Mouse (Mus musculus): ENCODE measurements at regions not wholly inside any gene's neighbourhood (a gene's known extent, or its start where the extent isn't known, plus 50 kb on each side); places are given as distances from the start of the nearest gene placed in this dataset.

- WGBS: 58% methylated on average over 6 of the region's 6 CpGs
- Histone ChIP-seq H3K4me1 (no peaks in the 10 kb centered on the region), H3K4me3 (no peak overlapping the region), H3K36me3 (no peaks in the 10 kb centered on the region), H3K4me2 (no peak overlapping the region), H3K9me3 (no peaks in the 10 kb centered on the region), H3K27ac (replicated peaks) (no peak overlapping the region), H3K27me3 (replicated peaks) (no peaks in the 10 kb centered on the region), H3K9ac (no peak overlapping the region)
- ATAC-seq (ENCODE audit: extremely low read depth, insufficient number of reproducible peaks, low FRiP score, low TSS enrichment): no peak
Observed at GRCm38 (mm10) chr19:21119477-21119876, 152.6 kb upstream of the Zfand5 start.

- no peak for ATAC-seq (ENCODE audit: extremely low read depth, insufficient number of reproducible peaks, low FRiP score, low TSS enrichment)
- WGBS: 61% methylated on average over 4 of the region's 4 CpGs
Observed at GRCm38 (mm10) chr19:21118782-21119181, 153.3 kb upstream of the Zfand5 start.

GRCm38 (mm10) chr19:21115693-21116092 is 156.4 kb upstream of the Zfand5 start:
- Histone ChIP-seq H3K4me2 (no peak overlapping the region), H3K27me3 (replicated peaks) (no peaks in the 10 kb centered on the region), H3K36me3 (no peaks in the 10 kb centered on the region), H3K4me3 (no peak overlapping the region), H3K9me3 (no peaks in the 10 kb centered on the region), H3K27ac (replicated peaks) (no peak overlapping the region), H3K9ac (no peak overlapping the region), H3K4me1 (no peaks in the 10 kb centered on the region)
- no peak for ATAC-seq (ENCODE audit: extremely low read depth, insufficient number of reproducible peaks, low FRiP score, low TSS enrichment)
- 71% methylated on average over 2 of the region's 2 CpGs for WGBS

More at GRCm38 (mm10) chr19:21118782-21119181, 153.3 kb upstream of the Zfand5 start:
- H3K27ac ChIP-seq (replicated peaks): no peak overlapping the region
- H3K4me3 ChIP-seq: no peak overlapping the region
- H3K9me3 ChIP-seq: no peaks in the 10 kb centered on the region
- no peaks in the 10 kb centered on the region for H3K36me3 ChIP-seq
- no peak overlapping the region for H3K9ac ChIP-seq
- no peaks in the 10 kb centered on the region for H3K27me3 ChIP-seq (replicated peaks)
- H3K4me2 ChIP-seq: no peak overlapping the region
- H3K4me1 ChIP-seq: no peaks in the 10 kb centered on the region

DNA sequence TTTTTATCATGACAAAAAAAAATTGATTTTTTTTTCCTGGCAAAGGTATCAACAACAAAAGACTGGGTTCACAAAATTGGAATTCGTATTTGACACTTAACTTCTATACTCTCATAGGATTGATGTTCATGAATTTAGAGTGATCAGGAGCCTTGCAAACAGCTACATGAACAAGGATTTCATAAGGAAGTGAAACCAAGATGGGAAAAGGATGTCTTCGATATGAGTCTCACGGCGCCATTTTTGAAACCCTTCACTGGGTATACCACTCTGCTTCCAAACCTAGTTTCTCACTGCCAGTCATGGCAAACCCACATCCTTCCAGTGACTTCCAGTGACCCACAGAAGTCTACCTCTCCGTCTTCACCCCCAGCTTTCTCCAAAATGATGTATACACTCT is 157.8 kb upstream of the Tmc1 start:
- Histone ChIP-seq H3K27ac (replicated peaks) (no peak overlapping the region), H3K9ac (no peak overlapping the region), H3K27me3 (replicated peaks) (no peaks in the 10 kb centered on the region), H3K4me2 (no peak overlapping the region), H3K36me3 (no peaks in the 10 kb centered on the region), H3K4me1 (peaks cover 11% of the 10 kb centered on the region), H3K4me3 (no peak overlapping the region), H3K9me3 (no peaks in the 10 kb centered on the region)
- ATAC-seq (ENCODE audit: extremely low read depth, insufficient number of reproducible peaks, low FRiP score, low TSS enrichment): no peak
- WGBS: 82% methylated on average over 5 of the region's 5 CpGs

- Histone ChIP-seq H3K9ac (no peak overlapping the region), H3K4me1 (peaks cover 11% of the 10 kb centered on the region), H3K27me3 (replicated peaks) (no peaks in the 10 kb centered on the region), H3K4me3 (no peak overlapping the region), H3K36me3 (no peaks in the 10 kb centered on the region), H3K27ac (replicated peaks) (no peak overlapping the region), H3K4me2 (no peak overlapping the region), H3K9me3 (no peaks in the 10 kb centered on the region)
- no peak for ATAC-seq (ENCODE audit: extremely low read depth, insufficient number of reproducible peaks, low FRiP score, low TSS enrichment)
- WGBS: 58% methylated on average over 2 of the region's 2 CpGs
Observed at GRCm38 (mm10) chr19:21108311-21108710, 154.3 kb upstream of the Tmc1 start.

- no peak for ATAC-seq (ENCODE audit: extremely low read depth, insufficient number of reproducible peaks, low FRiP score, low TSS enrichment)
- Histone ChIP-seq H3K4me2 (no peak overlapping the region), H3K27ac (replicated peaks) (no peak overlapping the region), H3K4me3 (no peak overlapping the region), H3K27me3 (replicated peaks) (no peaks in the 10 kb centered on the region), H3K36me3 (no peaks in the 10 kb centered on the region), H3K4me1 (peaks cover 11% of the 10 kb centered on the region), H3K9ac (no peak overlapping the region), H3K9me3 (no peaks in the 10 kb centered on the region)
- WGBS: 32% methylated on average over 3 of the region's 3 CpGs
Observed at GRCm38 (mm10) chr19:21107741-21108140, 153.7 kb upstream of the Tmc1 start.

- H3K9me3 ChIP-seq: no peaks in the 10 kb centered on the region
- no peak overlapping the region for H3K4me2 ChIP-seq
- no peak for ATAC-seq (ENCODE audit: extremely low read depth, insufficient number of reproducible peaks, low FRiP score, low TSS enrichment)
- 81% methylated on average over 4 of the region's 4 CpGs for WGBS
- H3K9ac ChIP-seq: no peak overlapping the region
- no peaks in the 10 kb centered on the region for H3K36me3 ChIP-seq
- no peaks in the 10 kb centered on the region for H3K27me3 ChIP-seq (replicated peaks)
- no peak overlapping the region for H3K27ac ChIP-seq (replicated peaks)
- H3K4me3 ChIP-seq: no peak overlapping the region
- H3K4me1 ChIP-seq: peaks cover 11% of the 10 kb centered on the region
Observed at GRCm38 (mm10) chr19:21107275-21107674, 153.3 kb upstream of the Tmc1 start.

DNA sequence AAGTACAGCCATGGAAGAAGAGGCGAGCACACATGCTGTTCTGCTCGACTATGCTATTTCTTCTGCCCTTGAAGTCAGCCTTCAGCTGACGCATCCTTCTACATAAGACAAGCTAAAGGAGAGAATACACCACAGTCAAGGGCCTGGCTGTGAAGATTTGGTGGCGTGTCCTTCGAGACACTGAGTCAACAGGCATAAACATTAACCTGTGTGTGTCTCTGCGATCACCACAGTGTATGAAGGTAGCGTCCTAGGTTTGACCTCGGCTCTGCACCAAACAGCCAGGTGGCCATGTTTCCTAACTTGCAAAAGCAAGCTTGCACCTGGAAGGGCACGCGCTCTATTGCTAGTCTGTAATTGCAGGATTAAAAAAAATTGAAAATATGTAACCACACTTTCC is 152.8 kb upstream of the Tmc1 start:
- no peak overlapping the region for H3K4me3 ChIP-seq
- no peak for ATAC-seq (ENCODE audit: extremely low read depth, insufficient number of reproducible peaks, low FRiP score, low TSS enrichment)

GRCm38 (mm10) chr19:21106241-21106669 is 152.3 kb upstream of the Tmc1 start:
- Histone ChIP-seq H3K4me3 (no peak overlapping the region), H3K9me3 (no peaks in the 10 kb centered on the region), H3K9ac (no peak overlapping the region), H3K27ac (replicated peaks) (no peak overlapping the region), H3K4me1 (peaks cover 11% of the 10 kb centered on the region), H3K36me3 (no peaks in the 10 kb centered on the region), H3K27me3 (replicated peaks) (no peaks in the 10 kb centered on the region), H3K4me2 (no peak overlapping the region)
- 45% methylated on average over 6 of the region's 6 CpGs for WGBS
- no peak for ATAC-seq (ENCODE audit: extremely low read depth, insufficient number of reproducible peaks, low FRiP score, low TSS enrichment)

More for the DNA sequence above, 152.8 kb upstream of the Tmc1 start:
- Histone ChIP-seq H3K36me3 (no peaks in the 10 kb centered on the region), H3K4me1 (peaks cover 11% of the 10 kb centered on the region), H3K27me3 (replicated peaks) (no peaks in the 10 kb centered on the region), H3K4me2 (no peak overlapping the region), H3K27ac (replicated peaks) (no peak overlapping the region), H3K9ac (no peak overlapping the region), H3K9me3 (no peaks in the 10 kb centered on the region)
- WGBS: 79% methylated on average over 10 of the region's 10 CpGs

- no peak overlapping the region for H3K4me2 ChIP-seq
- H3K4me1 ChIP-seq: peaks cover 11% of the 10 kb centered on the region
- no peak overlapping the region for H3K4me3 ChIP-seq
- no peak overlapping the region for H3K27ac ChIP-seq (replicated peaks)
- no peak overlapping the region for H3K9ac ChIP-seq
- H3K27me3 ChIP-seq (replicated peaks): no peaks in the 10 kb centered on the region
- ATAC-seq (ENCODE audit: extremely low read depth, insufficient number of reproducible peaks, low FRiP score, low TSS enrichment): no peak
- no peaks in the 10 kb centered on the region for H3K9me3 ChIP-seq
- 84% methylated on average over 6 of the region's 6 CpGs for WGBS
- H3K36me3 ChIP-seq: no peaks in the 10 kb centered on the region
Observed at GRCm38 (mm10) chr19:21105004-21105403, 151.0 kb upstream of the Tmc1 start.

- H3K36me3 ChIP-seq: no peaks in the 10 kb centered on the region
- H3K9ac ChIP-seq: no peak overlapping the region
- no peak overlapping the region for H3K4me2 ChIP-seq
- peaks cover 11% of the 10 kb centered on the region for H3K4me1 ChIP-seq
- ATAC-seq (ENCODE audit: extremely low read depth, insufficient number of reproducible peaks, low FRiP score, low TSS enrichment): no peak
- no peaks in the 10 kb centered on the region for H3K27me3 ChIP-seq (replicated peaks)
- 66% methylated on average over 8 of the region's 8 CpGs for whole genome bisulfite sequencing
- no peak overlapping the region for H3K27ac ChIP-seq (replicated peaks)
- H3K4me3 ChIP-seq: no peak overlapping the region
- no peaks in the 10 kb centered on the region for H3K9me3 ChIP-seq
Observed at GRCm38 (mm10) chr19:21104462-21104936, 150.5 kb upstream of the Tmc1 start.

DNA sequence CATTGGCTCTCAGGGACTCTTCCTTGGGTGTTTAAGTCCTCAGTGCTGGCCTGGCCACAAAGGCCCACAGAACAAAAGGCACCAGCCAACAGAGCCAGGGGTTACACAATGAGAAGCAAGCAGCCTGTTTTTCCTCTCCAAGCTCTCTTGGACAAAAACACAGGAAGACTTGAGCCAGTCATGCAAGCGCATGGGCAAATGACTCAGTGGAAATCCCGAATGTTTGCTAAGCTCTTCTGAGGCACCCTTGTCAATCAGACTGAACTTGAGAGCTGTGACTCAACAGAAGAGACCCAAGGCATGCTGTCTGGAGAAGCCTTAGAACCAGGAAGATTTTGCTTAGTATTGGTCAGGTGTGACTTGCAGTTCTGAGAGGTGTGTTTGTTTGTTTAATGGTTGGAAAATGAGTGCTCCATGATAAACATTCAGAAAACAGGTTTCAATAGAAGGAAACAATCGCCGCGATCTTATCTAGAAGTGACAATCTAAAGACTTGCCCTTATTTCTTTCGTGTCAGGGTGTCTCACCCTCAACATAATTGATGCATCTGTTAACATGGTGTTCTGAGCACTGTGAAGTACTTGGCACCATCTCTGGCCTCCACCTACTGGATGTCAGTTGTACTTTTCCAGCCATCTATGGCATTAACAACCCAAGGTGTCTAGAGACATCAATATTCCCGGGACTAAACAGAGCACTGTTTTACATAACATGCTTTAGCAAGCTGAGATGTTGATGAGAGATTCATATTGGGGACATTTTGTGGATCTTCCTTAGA is 124.0 kb upstream of the Tmc1 start:
- no peaks in the 10 kb centered on the region for H3K27me3 ChIP-seq (replicated peaks)
- H3K4me2 ChIP-seq: no peak overlapping the region
- no peak; the same call in 1 of the 2 replicates for ATAC-seq (ENCODE audit: extremely low read depth, insufficient number of reproducible peaks, low FRiP score, low TSS enrichment)
- no peaks in the 10 kb centered on the region for H3K36me3 ChIP-seq
- no peak overlapping the region for H3K9ac ChIP-seq
- 74% methylated on average over 7 of the region's 7 CpGs for WGBS
- no peaks in the 10 kb centered on the region for H3K9me3 ChIP-seq
- H3K27ac ChIP-seq (replicated peaks): no peak overlapping the region
- no peak overlapping the region for H3K4me3 ChIP-seq
- no peaks in the 10 kb centered on the region for H3K4me1 ChIP-seq

Measured in heart, embryonic 13.5 days (tissue).